Mouse (Mus musculus): ENCODE results near the gene Megf8. TPM values are rescaled to one million over a fixed set of nuclear protein-coding genes. Genes with fewer than 3 reads are reported as not detected.

Gene Megf8
- polyA plus RNA-seq, 1 experiment from 2014 or later = 5.6 TPM

- H3K4me2 ChIP-seq (replicated peaks; ENCODE audit: low read depth, low read length) = no peak overlapping the region
- ATAC-seq (no peak), DNase-seq (ENCODE audit: low spot score) (no peak)
- H3K4me3 ChIP-seq (ENCODE audit: low read depth, low read length) = no peak overlapping the region
- H3K27me3 ChIP-seq (replicated peaks; ENCODE audit: insufficient read depth, low read length) = peaks cover 23% of the 10 kb centered on the region; the same call in 1 of the 2 replicates
- TF ChIP-seq EP300 (IDR thresholded peaks at IDR 0.05) (no peak), CTCF (IDR thresholded peaks at IDR 0.05) (no peak)
- WGBS = 85% methylated on average over 9 of the region's 9 CpGs
- no peaks in the 10 kb centered on the region for H3K9me3 ChIP-seq (ENCODE audit: low read length)
- H3K4me1 ChIP-seq (ENCODE audit: insufficient read depth, low read depth, low read length) = no peaks in the 10 kb centered on the region
- H3K27ac ChIP-seq (ENCODE audit: low read length) = no peak overlapping the region
- H3K9ac ChIP-seq (replicated peaks; ENCODE audit: low read depth) = no peak overlapping the region
- no peaks in the 10 kb centered on the region for H3K36me3 ChIP-seq (ENCODE audit: insufficient read depth, low read length)
Measured at GRCm38 (mm10) chr7:25309425-25309824, 7.5 kb upstream of the Megf8 start.

- no peak overlapping the region for H3K27ac ChIP-seq (ENCODE audit: low read length)
- WGBS = 71% methylated on average over 11 of the region's 11 CpGs
- no peak overlapping the region for H3K9ac ChIP-seq (replicated peaks; ENCODE audit: low read depth)
- DNase-seq (ENCODE audit: low spot score) = no peak
- H3K36me3 ChIP-seq (ENCODE audit: insufficient read depth, low read length) = no peaks in the 10 kb centered on the region
- no peak overlapping the region for H3K4me3 ChIP-seq (ENCODE audit: low read depth, low read length)
- no peak overlapping the region for H3K4me2 ChIP-seq (replicated peaks; ENCODE audit: low read depth, low read length)
- no peak for ATAC-seq
- TF ChIP-seq EP300 (IDR thresholded peaks at IDR 0.05) (no peak), CTCF (IDR thresholded peaks at IDR 0.05) (no peak)
- peaks cover 36% of the 10 kb centered on the region; the same call in 1 of the 2 replicates for H3K27me3 ChIP-seq (replicated peaks; ENCODE audit: insufficient read depth, low read length)
- H3K4me1 ChIP-seq (ENCODE audit: insufficient read depth, low read depth, low read length) = peaks cover 8% of the 10 kb centered on the region; the same call in 1 of the 2 replicates
- no peaks in the 10 kb centered on the region for H3K9me3 ChIP-seq (ENCODE audit: low read length)
Measured at GRCm38 (mm10) chr7:25311193-25311592, 5.8 kb upstream of the Megf8 start.

- H3K27ac ChIP-seq (ENCODE audit: low read length) = no peak overlapping the region
- no peaks in the 10 kb centered on the region for H3K36me3 ChIP-seq (ENCODE audit: insufficient read depth, low read length)
- H3K9me3 ChIP-seq (ENCODE audit: low read length) = no peaks in the 10 kb centered on the region
- ATAC-seq (no peak), DNase-seq (ENCODE audit: low spot score) (no peak)
- WGBS = 25% methylated on average over 7 of the region's 7 CpGs
- H3K4me3 ChIP-seq (ENCODE audit: low read depth, low read length) = no peak overlapping the region
- H3K27me3 ChIP-seq (replicated peaks; ENCODE audit: insufficient read depth, low read length) = peaks cover 35% of the 10 kb centered on the region; the same call in 1 of the 2 replicates
- no peak overlapping the region for H3K4me2 ChIP-seq (replicated peaks; ENCODE audit: low read depth, low read length)
- H3K9ac ChIP-seq (replicated peaks; ENCODE audit: low read depth) = no peak overlapping the region
- peaks cover 14% of the 10 kb centered on the region for H3K4me1 ChIP-seq (ENCODE audit: insufficient read depth, low read depth, low read length)
- TF ChIP-seq EP300 (IDR thresholded peaks at IDR 0.05) = no peak
- TF ChIP-seq CTCF (IDR thresholded peaks at IDR 0.05) = no peak
Measured at GRCm38 (mm10) chr7:25313325-25313724, 3.6 kb upstream of the Megf8 start.

DNA sequence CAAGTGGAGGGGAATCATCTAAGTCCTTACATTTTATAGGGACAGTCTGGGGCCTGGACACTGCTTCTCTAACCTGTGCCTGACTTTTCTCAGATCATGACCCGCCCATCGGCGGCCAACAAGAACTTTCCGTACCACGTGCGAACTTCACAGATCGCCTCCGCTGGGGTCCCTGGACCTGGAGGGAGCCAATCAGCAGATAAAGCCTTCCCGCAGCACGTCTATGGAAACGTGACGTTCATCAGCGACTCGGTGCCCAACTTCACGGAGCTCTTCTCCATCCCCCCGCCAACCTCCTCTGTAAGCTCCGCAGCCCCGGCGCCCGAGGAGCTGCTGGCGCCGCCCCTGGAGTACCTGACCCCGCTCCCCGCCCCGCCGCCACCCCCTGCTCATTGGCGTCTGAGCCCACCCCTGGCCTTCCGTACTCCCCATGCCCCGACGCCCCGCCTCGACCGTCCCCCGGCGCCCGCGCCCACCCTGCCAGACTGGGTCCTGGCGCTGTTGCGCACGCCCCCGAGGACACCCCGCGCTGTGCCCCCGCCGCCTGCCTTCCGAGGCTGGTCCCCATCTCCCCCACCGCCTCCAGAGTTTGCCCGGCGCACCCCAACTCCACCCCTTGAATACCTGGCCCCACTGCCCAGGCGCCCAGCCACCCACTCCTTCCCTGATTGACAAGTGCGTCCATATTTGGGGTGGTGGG is 2.2 kb upstream of the Megf8 start:
- peaks cover 35% of the 10 kb centered on the region; the same call in 1 of the 2 replicates for H3K27me3 ChIP-seq (replicated peaks; ENCODE audit: insufficient read depth, low read length)
- 3% methylated on average over 43 of the region's 51 CpGs for WGBS

DNA sequence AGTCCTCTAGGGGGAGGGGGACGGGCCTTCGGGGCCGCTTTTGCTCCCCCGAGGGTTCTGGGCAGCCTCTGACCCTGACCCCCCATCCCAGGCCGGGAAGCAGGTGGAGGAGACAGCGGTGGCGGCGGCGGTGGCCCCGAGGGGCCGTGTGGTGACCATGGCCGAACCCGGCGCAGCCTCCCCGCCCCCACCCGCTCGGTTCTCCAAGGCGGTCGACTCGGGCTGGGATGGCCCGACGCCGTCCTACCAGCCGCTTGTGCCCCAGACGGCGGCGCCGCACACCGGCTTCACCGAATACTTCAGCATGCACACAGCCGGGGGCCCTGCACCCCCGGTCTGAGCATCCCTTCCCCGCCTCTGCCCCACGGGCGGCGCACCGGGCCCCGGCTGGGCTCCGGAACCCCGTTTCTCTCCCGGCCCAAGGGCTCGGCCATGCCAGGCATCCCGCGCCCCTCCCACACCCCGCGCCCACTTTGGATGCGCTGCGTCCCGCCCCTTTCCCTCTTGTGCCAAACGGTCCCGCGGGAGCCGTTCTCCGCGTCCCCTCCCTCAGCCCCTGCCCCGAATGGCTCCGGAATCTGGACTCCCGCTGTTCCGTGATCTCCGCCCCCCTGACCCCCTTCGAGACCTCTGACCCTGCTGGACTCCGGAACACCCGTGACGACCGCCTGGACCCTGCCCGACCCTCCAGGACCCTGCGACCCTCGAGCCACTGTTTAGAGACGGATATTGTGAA is 1.5 kb upstream of the Megf8 start:
- H3K4me1 ChIP-seq (ENCODE audit: insufficient read depth, low read depth, low read length) = peaks cover 14% of the 10 kb centered on the region
- peaks cover 35% of the 10 kb centered on the region; the same call in 1 of the 2 replicates for H3K27me3 ChIP-seq (replicated peaks; ENCODE audit: insufficient read depth, low read length)
- H3K9me3 ChIP-seq (ENCODE audit: low read length) = no peaks in the 10 kb centered on the region
- WGBS = 1% methylated on average over 51 of the region's 69 CpGs
- H3K4me3 ChIP-seq (ENCODE audit: low read depth, low read length) = peak overlapping the region; percentile 29
- no peak for TF ChIP-seq CTCF (IDR thresholded peaks at IDR 0.05)
- no peak for TF ChIP-seq EP300 (IDR thresholded peaks at IDR 0.05)
- H3K9ac ChIP-seq (replicated peaks; ENCODE audit: low read depth) = no peak overlapping the region
- no peak overlapping the region for H3K27ac ChIP-seq (ENCODE audit: low read length)
- no peak for ATAC-seq
- no peak for DNase-seq (ENCODE audit: low spot score)
- peak overlapping the region; percentile 53 for H3K4me2 ChIP-seq (replicated peaks; ENCODE audit: low read depth, low read length)
- no peaks in the 10 kb centered on the region for H3K36me3 ChIP-seq (ENCODE audit: insufficient read depth, low read length)

More for the DNA sequence above, 2.2 kb upstream of the Megf8 start:
- ATAC-seq (no peak), DNase-seq (ENCODE audit: low spot score) (no peak)
- TF ChIP-seq CTCF (IDR thresholded peaks at IDR 0.05) (no peak), EP300 (IDR thresholded peaks at IDR 0.05) (no peak)
- Histone ChIP-seq H3K9me3 (ENCODE audit: low read length) (no peaks in the 10 kb centered on the region), H3K9ac (replicated peaks; ENCODE audit: low read depth) (no peak overlapping the region), H3K36me3 (ENCODE audit: insufficient read depth, low read length) (no peaks in the 10 kb centered on the region), H3K4me1 (ENCODE audit: insufficient read depth, low read depth, low read length) (peaks cover 14% of the 10 kb centered on the region), H3K27ac (ENCODE audit: low read length) (no peak overlapping the region), H3K4me3 (ENCODE audit: low read depth, low read length) (peak overlapping the region; percentile 29), H3K4me2 (replicated peaks; ENCODE audit: low read depth, low read length) (peak overlapping the region; percentile 53)

DNA sequence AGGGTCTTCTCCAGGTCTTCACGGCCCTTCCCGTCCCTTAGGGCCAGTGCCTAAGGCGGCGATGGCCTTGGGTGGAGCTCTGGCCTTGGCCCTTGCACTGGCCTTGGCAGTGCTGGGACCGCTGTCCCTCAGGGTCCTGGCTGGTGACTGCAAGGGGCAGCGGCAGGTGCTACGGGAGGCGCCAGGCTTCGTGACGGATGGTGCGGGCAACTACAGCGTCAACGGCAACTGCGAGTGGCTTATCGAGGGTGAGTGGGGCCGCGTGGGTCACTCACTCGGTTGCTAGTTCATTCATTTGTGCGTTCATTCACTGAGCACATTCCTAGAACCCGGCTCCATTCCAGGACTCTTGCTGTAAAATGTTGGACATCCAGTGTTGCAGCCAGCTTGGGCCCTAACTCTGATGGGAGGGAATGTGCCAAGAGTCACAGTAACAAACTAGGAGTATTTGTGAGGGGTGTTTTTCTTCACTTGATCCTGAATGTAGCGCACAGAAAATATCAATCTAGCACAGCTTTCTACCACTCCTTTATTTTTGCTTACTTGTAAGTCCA is 559 bp downstream of the Megf8 start:
- ATAC-seq = no peak
- H3K27me3 ChIP-seq (replicated peaks; ENCODE audit: insufficient read depth, low read length) = peaks cover 26% of the 10 kb centered on the region; the same call in 1 of the 2 replicates
- H3K27ac ChIP-seq (ENCODE audit: low read length) = peak overlapping the region; percentile 70; the same call in 1 of the 2 replicates
- H3K4me1 ChIP-seq (ENCODE audit: insufficient read depth, low read depth, low read length) = peaks cover 14% of the 10 kb centered on the region
- DNase-seq (ENCODE audit: low spot score) = no peak
- TF ChIP-seq EP300 (IDR thresholded peaks at IDR 0.05) = no peak
- TF ChIP-seq CTCF (IDR thresholded peaks at IDR 0.05) = no peak
- H3K9ac ChIP-seq (replicated peaks; ENCODE audit: low read depth) = peak overlapping the region; percentile 60
- H3K36me3 ChIP-seq (ENCODE audit: insufficient read depth, low read length) = no peaks in the 10 kb centered on the region
- peak overlapping the region; percentile 50 for H3K4me3 ChIP-seq (ENCODE audit: low read depth, low read length)
- peak overlapping the region; percentile 77 for H3K4me2 ChIP-seq (replicated peaks; ENCODE audit: low read depth, low read length)
- H3K9me3 ChIP-seq (ENCODE audit: low read length) = no peaks in the 10 kb centered on the region
- WGBS = 14% methylated on average over 21 of the region's 21 CpGs

All from lung, postnatal 0 days (tissue).